Mouse (Mus musculus) limb, embryonic 10.5 days (tissue): ENCODE data around the gene Ctdspl. TPM values are rescaled to one million over a fixed set of nuclear protein-coding genes. Genes with fewer than 3 reads are reported as not detected.

ENCODE experiments used
- DNase-seq: peaks from one replicate; pipeline ENCODE4 v3.0.0-alpha.2; 2017; ENCODE audit warnings: low spot score
- H3K27ac ChIP-seq: fragments of 300-500 bp; sonication (generic); 2 replicates; pipeline ENCODE4 v1.5.1; 2016; ENCODE audit warnings: mild to moderate bottlenecking
- H3K27me3 ChIP-seq: fragments of 300-500 bp; sonication (generic); 2 replicates; pipeline ENCODE4 v1.6.1; 2016; ENCODE audit warnings: low read depth, mild to moderate bottlenecking; ENCODE audit not compliant: poor library complexity, severe bottlenecking
- H3K36me3 ChIP-seq: fragments of 300-500 bp; sonication (generic); 2 replicates; pipeline ENCODE4 v1.6.1; 2016; ENCODE audit warnings: mild to moderate bottlenecking, moderate library complexity
- H3K4me1 ChIP-seq: fragments of 300-500 bp; sonication (generic); 2 replicates; pipeline ENCODE4 v1.6.1; 2016
- H3K4me3 ChIP-seq: fragments of 300-500 bp; sonication (generic); 2 replicates; pipeline ENCODE4 v1.5.1; 2016; ENCODE audit warnings: mild to moderate bottlenecking, moderate library complexity
- H3K9me3 ChIP-seq: fragments of 300-500 bp; sonication (generic); replicated peaks from 2 replicates; pipeline ENCODE4 v1.6.1; 2016; ENCODE audit warnings: mild to moderate bottlenecking
- WGBS: fragments of 180-500 bp; shearing (Covaris S2); methylation state at CpG from one replicate; pipeline ENCODE4 v1.1.7; 2016; 5-methylcytosine and 5-hydroxymethylcytosine counted together
- microRNA-seq: library from miRNA; unstranded; fragments of <30 nt; microRNA quantifications from one replicate; pipeline ENCODE4, GENCODE M21; 2017
- polyA plus RNA-seq: library from polyadenylated mRNA; unstranded; fragments of >200 nt; fragmentation: Nextera tagmentation; extraction: Ambion mirVana; gene quantifications from 2 replicates; pipeline ENCODE4 v1.2.1, GENCODE M21; 2016

Gene Ctdspl
- polyA plus RNA-seq, 1 experiment from 2014 or later, result 11.6 TPM

- Histone ChIP-seq H3K36me3 (no peaks in the 10 kb centered on the region), H3K4me1 (peaks cover 75% of the 10 kb centered on the region), H3K27ac (no peak overlapping the region), H3K4me3 (no peak overlapping the region), H3K9me3 (no peaks in the 10 kb centered on the region), H3K27me3 (peaks cover 60% of the 10 kb centered on the region)
- WGBS, result 92% methylated on average over 5 of the region's 5 CpGs
- no peak for DNase-seq
Observed at GRCm38 (mm10) chr9:119090462-119090861, 164.2 kb downstream of the Ctdspl start.

- DNase-seq, result no peak
- no peaks in the 10 kb centered on the region for H3K36me3 ChIP-seq
- H3K27me3 ChIP-seq, result peaks cover 66% of the 10 kb centered on the region
- H3K4me3 ChIP-seq, result 0 out of 2 replicates have a peak overlapping the region, but pooled peaks have one; percentile 4
- no peaks in the 10 kb centered on the region for H3K9me3 ChIP-seq
- H3K4me1 ChIP-seq, result peaks cover 81% of the 10 kb centered on the region
- H3K27ac ChIP-seq, result no peak overlapping the region
- WGBS, result 72% methylated on average over 12 of the region's 12 CpGs
Observed at GRCm38 (mm10) chr9:119091581-119092310, 165.5 kb downstream of the Ctdspl start.

GRCm38 (mm10) chr9:119092473-119093418, 166.5 kb downstream of the Ctdspl start:
- peak; percentile 55 for DNase-seq
- Histone ChIP-seq H3K4me1 (peaks cover 81% of the 10 kb centered on the region), H3K4me3 (peak overlapping the region; percentile 56), H3K36me3 (no peaks in the 10 kb centered on the region), H3K27me3 (peaks cover 66% of the 10 kb centered on the region), H3K27ac (peak overlapping the region; percentile 78), H3K9me3 (no peaks in the 10 kb centered on the region)
- WGBS, result 4% methylated on average over 45 of the region's 45 CpGs

Small RNA genes within 50 kb of the gene (microRNA-seq; reads per million reads assigned to microRNA genes)
- 7.9 reads per million, percentile 16 among the genes with 10 or more reads in this experiment for gene Mir26a-1

Other genes starting within 250 kb of the Ctdspl start
- 19.5 and 26.3 TPM in 2 replicates for gene Vill, start 126.3 kb downstream of the Ctdspl start, polyA plus RNA-seq
- gene Plcd1, start 167.0 kb downstream of the Ctdspl start, polyA plus RNA-seq, result 11.2 and 14.3 TPM in 2 replicates
- 0.63 and 1.0 TPM in 2 replicates for gene Dlec1, start 176.0 kb downstream of the Ctdspl start, polyA plus RNA-seq
- gene Acaa1b, start 230.6 kb downstream of the Ctdspl start, polyA plus RNA-seq, result 1.1 TPM in 2 replicates
- gene Gm47289, start 232.7 kb downstream of the Ctdspl start, polyA plus RNA-seq, result not detected in 2 replicates